Mouse (Mus musculus) lung, postnatal 0 days (tissue): ENCODE data around the gene Rpl23.

Experiments used
- CTCF ChIP-seq: IDR thresholded peaks from 2 replicates; pipeline ENCODE4 v1.5.1; 2016; ENCODE audit warnings: antibody characterized with exemption, mild to moderate bottlenecking
- EP300 ChIP-seq: IDR thresholded peaks from 2 replicates; pipeline ENCODE4 v1.6.1; 2016; ENCODE audit warnings: antibody characterized with exemption, mild to moderate bottlenecking, control low read depth

- TF ChIP-seq CTCF, result no peak
- no peak for TF ChIP-seq EP300
These were observed 47.1 kb upstream of the Rpl23 start for GRCm38 (mm10) chr11:97829365-97829764.
